In genomic region chr1:66168722-66169121, GRCm38 (mm10) we compare ENCODE assay signal across 18 mouse cellular contexts. TPM values are rescaled to one million over a fixed set of nuclear protein-coding genes. Genes with fewer than 3 reads are reported as not detected.
A peak's percentile ranks its signal among the peaks of the same experiment; 100 is the strongest.
DNase-seq lines count a peak whose midpoint lies in the region; ATAC-seq and TF ChIP-seq lines count a peak whose summit lies in the region.
"Had no signal": no experiment of that assay in that cellular context is flagged by ENCODE, and none has a peak within 500 bp of the region (broad histone marks: within the 10 kb centered on the region; RNA-seq: fewer than 3 reads in every experiment).

No protein-coding gene starts in this region.

- no peaks in the 10 kb centered on the region for H3K36me3 ChIP-seq in embryonic facial prominence, embryonic 14.5 days (ENCODE audit: control insufficient read depth, insufficient read depth, low read length)
- H3K36me3 ChIP-seq in embryonic facial prominence, embryonic 10.5 days (replicated peaks): no peaks in the 10 kb centered on the region
- H3K36me3 ChIP-seq in midbrain, embryonic 11.5 days (ENCODE audit: control insufficient read depth, insufficient read depth, low read length): no peaks in the 10 kb centered on the region
- H3K36me3 ChIP-seq in midbrain, embryonic 16.5 days (ENCODE audit: control insufficient read depth, insufficient read depth, low read length): no peaks in the 10 kb centered on the region
- H3K36me3 ChIP-seq: limb, embryonic 12.5 days had no signal

- H3K4me3 ChIP-seq in embryonic facial prominence, embryonic 14.5 days (ENCODE audit: low read depth, low read length): no peak overlapping the region
- H3K4me3 ChIP-seq in embryonic facial prominence, embryonic 10.5 days: no peak overlapping the region
- no peak overlapping the region for H3K4me3 ChIP-seq in layer of hippocampus, adult 2 months
- H3K4me3 ChIP-seq in midbrain, embryonic 11.5 days (ENCODE audit: low read depth, low read length): no peak overlapping the region
- H3K4me3 ChIP-seq in midbrain, embryonic 16.5 days (ENCODE audit: low read depth, low read length): no peak overlapping the region
- H3K4me3 ChIP-seq: erythroblast, embryonic 14.5 days; heart, adult 2 months; limb, embryonic 12.5 days had no signal

- 50% methylated on average over 5 of the region's 5 CpGs for WGBS in embryonic facial prominence, embryonic 14.5 days
- 76% methylated on average over 5 of the region's 5 CpGs for WGBS in embryonic facial prominence, embryonic 10.5 days
- WGBS in midbrain, embryonic 11.5 days: 80% methylated on average over 5 of the region's 5 CpGs
- 72% methylated on average over 5 of the region's 5 CpGs for WGBS in midbrain, embryonic 16.5 days

- H3K27ac ChIP-seq in embryonic facial prominence, embryonic 14.5 days (replicated peaks; ENCODE audit: low read depth, low read length): no peak overlapping the region
- no peak overlapping the region for H3K27ac ChIP-seq in embryonic facial prominence, embryonic 10.5 days (replicated peaks)
- H3K27ac ChIP-seq in layer of hippocampus, adult 2 months: no peak overlapping the region
- no peak overlapping the region for H3K27ac ChIP-seq in midbrain, embryonic 11.5 days (ENCODE audit: low read depth, low read length)
- H3K27ac ChIP-seq in midbrain, embryonic 16.5 days (ENCODE audit: low read length): no peak overlapping the region
- H3K27ac ChIP-seq: heart, adult 2 months; limb, embryonic 12.5 days had no signal

- no peaks in the 10 kb centered on the region for H3K9me3 ChIP-seq in embryonic facial prominence, embryonic 14.5 days (ENCODE audit: control insufficient read depth, low read length)
- no peaks in the 10 kb centered on the region for H3K9me3 ChIP-seq in embryonic facial prominence, embryonic 10.5 days
- no peaks in the 10 kb centered on the region for H3K9me3 ChIP-seq in midbrain, embryonic 11.5 days (ENCODE audit: control insufficient read depth, low read length)
- no peaks in the 10 kb centered on the region for H3K9me3 ChIP-seq in midbrain, embryonic 16.5 days (replicated peaks; ENCODE audit: control insufficient read depth, low read length, poor library complexity, severe bottlenecking)
- H3K9me3 ChIP-seq: limb, embryonic 12.5 days had no signal

- no peak for ATAC-seq in embryonic facial prominence, embryonic 14.5 days (ENCODE audit: low read depth)
- ATAC-seq in midbrain, embryonic 11.5 days (ENCODE audit: low FRiP score): no peak
- no peak for ATAC-seq in midbrain, embryonic 16.5 days
- ATAC-seq: forebrain, embryonic 16.5 days had no signal

- no peaks in the 10 kb centered on the region for H3K4me1 ChIP-seq in embryonic facial prominence, embryonic 14.5 days (ENCODE audit: control insufficient read depth, insufficient read depth, low read length)
- no peaks in the 10 kb centered on the region for H3K4me1 ChIP-seq in embryonic facial prominence, embryonic 10.5 days
- H3K4me1 ChIP-seq in midbrain, embryonic 11.5 days (ENCODE audit: control insufficient read depth, insufficient read depth, low read length): no peaks in the 10 kb centered on the region
- peaks cover 3% of the 10 kb centered on the region; the same call in 1 of the 2 replicates for H3K4me1 ChIP-seq in midbrain, embryonic 16.5 days (ENCODE audit: control insufficient read depth, insufficient read depth, low read length)
- H3K4me1 ChIP-seq: limb, embryonic 12.5 days had no signal

- no peak overlapping the region for H3K4me2 ChIP-seq in embryonic facial prominence, embryonic 14.5 days (ENCODE audit: low read depth, low read length)
- H3K4me2 ChIP-seq in midbrain, embryonic 11.5 days: no peak overlapping the region
- no peak overlapping the region for H3K4me2 ChIP-seq in midbrain, embryonic 16.5 days (ENCODE audit: low read length)
- H3K4me2 ChIP-seq: limb, embryonic 12.5 days had no signal

- no peaks in the 10 kb centered on the region for H3K27me3 ChIP-seq in embryonic facial prominence, embryonic 14.5 days (replicated peaks; ENCODE audit: control insufficient read depth, insufficient read depth, low read length)
- H3K27me3 ChIP-seq in embryonic facial prominence, embryonic 10.5 days (replicated peaks; ENCODE audit: low read depth, poor library complexity, severe bottlenecking): peaks cover 8% of the 10 kb centered on the region
- H3K27me3 ChIP-seq in midbrain, embryonic 11.5 days (ENCODE audit: control insufficient read depth, insufficient read depth, low read length): no peaks in the 10 kb centered on the region
- no peaks in the 10 kb centered on the region for H3K27me3 ChIP-seq in midbrain, embryonic 16.5 days (ENCODE audit: control insufficient read depth, insufficient read depth, low read depth, low read length)
- H3K27me3 ChIP-seq: limb, embryonic 12.5 days had no signal

- TF ChIP-seq CTCF in layer of hippocampus, adult 2 months (conservative IDR thresholded peaks at IDR 0.05): 0 out of 2 replicates have a peak, but pooled peaks have one; percentile 6

- no peak overlapping the region for H3K9ac ChIP-seq in embryonic facial prominence, embryonic 14.5 days (ENCODE audit: low read depth, low read length)
- H3K9ac ChIP-seq in midbrain, embryonic 11.5 days (ENCODE audit: low read length): no peak overlapping the region
- H3K9ac ChIP-seq in midbrain, embryonic 16.5 days (ENCODE audit: low read depth, low read length): no peak overlapping the region
- H3K9ac ChIP-seq: limb, embryonic 12.5 days had no signal

- DNase-seq in embryonic facial prominence, embryonic 14.5 days (ENCODE audit: low spot score): peak; percentile 26
- DNase-seq in embryonic facial prominence, embryonic 10.5 days (ENCODE audit: low spot score): no peak
- DNase-seq in layer of hippocampus, adult 2 months (ENCODE audit: low spot score in 2 of 2): no peak
- no peak for DNase-seq in layer of hippocampus, postnatal 14 days (ENCODE audit: low spot score in 2 of 2)
- DNase-seq in midbrain, embryonic 11.5 days (ENCODE audit: low spot score, missing footprints): peak; percentile 39
- no peak for DNase-seq in kidney, adult 18-20 months
- no peak for DNase-seq in natural killer cell, adult 2 months (ENCODE audit: low spot score in 2 of 2)
- DNase-seq: cerebellum, adult 11-12 months; cerebellum, postnatal 36 days; kidney, adult 2 months; kidney, postnatal 14 days; right cerebral cortex, postnatal 14 days; thymus, postnatal 4 days had no signal

RNA-seq across cellular contexts. Expression of gene Map2, which starts 6.4 kb away (rescaled TPM):
- 16.6 and 19.2 TPM in 2 replicates for polyA plus RNA-seq in embryonic facial prominence, embryonic 14.5 days (2014; fragmentation: Nextera tagmentation; extraction: Ambion mirVana)
- 32.0 and 36.2 TPM in 2 replicates for polyA plus RNA-seq in embryonic facial prominence, embryonic 10.5 days (2016; fragmentation: Nextera tagmentation; extraction: Ambion mirVana)
- total RNA-seq in layer of hippocampus, adult 2 months (2021): 1,000 to 10,000 TPM; 1,082 to 1,114 TPM
- total RNA-seq in layer of hippocampus, postnatal 14 days (2021): 1,000 to 10,000 TPM in 1 of 2 experiments, 100 to 1,000 TPM in 1; 947 to 1,024 TPM
- 194 and 213 TPM in 2 replicates for polyA plus RNA-seq in midbrain, embryonic 11.5 days (2014; fragmentation: Nextera tagmentation; extraction: Ambion mirVana)
- 430 and 474 TPM in 2 replicates for polyA plus RNA-seq in midbrain, embryonic 16.5 days (2015; fragmentation: Nextera tagmentation; extraction: Ambion mirVana)
- polyA plus RNA-seq: erythroblast, embryonic 14.5 days had no signal

Comparison
In these comparisons a context has a peak if more than half of its experiments do, and no peak if none do; other contexts are left out.
1. DNase-seq: peak in embryonic facial prominence, embryonic 14.5 days (single experiment) and midbrain, embryonic 11.5 days (single experiment); none in embryonic facial prominence, embryonic 10.5 days (single experiment), layer of hippocampus, adult 2 months (0 of 2), layer of hippocampus, postnatal 14 days (0 of 2), kidney, adult 18-20 months (single experiment) and natural killer cell, adult 2 months (0 of 2).